Mouse (Mus musculus): ENCODE results near the gene Tmsb4x.

Gene Tmsb4x

GRCm38 (mm10) chrX:167182411-167182810 is 26.7 kb downstream of the Tmsb4x start:
- DNase-seq (ENCODE audit: low read depth, low spot score), result no peak

DNA sequence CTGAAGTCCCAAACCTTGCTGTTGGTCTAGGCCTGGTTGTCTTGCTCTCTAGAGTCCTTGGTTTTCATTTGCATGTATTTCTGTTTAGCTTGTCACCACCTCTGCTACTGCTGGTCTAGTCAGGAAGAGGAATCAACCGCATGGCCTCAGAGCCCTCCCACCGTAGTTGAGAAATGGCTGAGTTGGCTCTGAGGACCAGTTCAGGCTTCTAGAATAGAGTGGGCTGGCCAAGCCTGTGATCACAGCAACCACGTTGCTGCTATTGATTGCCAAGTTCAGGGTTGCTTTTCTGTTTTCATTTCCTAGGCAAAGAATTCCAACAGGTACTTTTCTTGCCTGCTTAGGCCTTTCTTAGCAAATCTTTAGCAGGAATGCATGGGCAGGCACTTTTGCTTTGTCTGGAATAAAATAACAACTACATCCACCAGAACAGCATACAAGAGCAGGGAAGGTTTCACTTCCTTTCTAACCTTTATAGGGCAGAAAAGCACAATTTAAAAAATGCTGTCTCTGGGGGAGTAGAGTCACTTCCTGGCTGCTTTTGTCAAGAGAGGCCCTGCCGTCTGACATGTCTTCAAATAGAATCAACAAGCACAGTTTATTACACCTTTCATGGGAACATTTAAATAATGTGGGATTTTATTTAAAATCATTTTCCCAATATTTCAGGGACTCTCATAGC is 29.0 kb downstream of the Tmsb4x start:
- DNase-seq (ENCODE audit: low read depth, low spot score), result no peak

DNA sequence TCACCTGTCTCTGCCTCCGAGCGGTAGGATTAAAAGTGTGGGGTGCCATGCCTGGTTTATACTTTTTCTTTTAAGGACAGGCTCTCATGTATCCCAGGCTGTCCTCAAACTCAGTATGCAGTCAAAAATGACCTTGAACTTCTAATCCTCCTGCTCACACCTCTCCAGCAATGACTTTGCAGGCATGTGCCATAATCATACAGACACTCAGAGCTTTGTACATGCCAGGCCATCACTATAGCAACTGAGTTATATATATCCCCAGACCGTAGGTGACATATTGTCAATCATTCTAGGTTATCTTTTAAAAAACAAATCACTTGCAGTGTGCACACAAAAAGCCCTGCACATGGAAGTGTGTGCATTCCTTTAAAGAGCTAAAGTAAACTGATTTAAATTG is 29.6 kb downstream of the Tmsb4x start:
- DNase-seq (ENCODE audit: low read depth, low spot score), result no peak

GRCm38 (mm10) chrX:167175319-167175718 is 33.8 kb downstream of the Tmsb4x start:
- DNase-seq (ENCODE audit: low read depth, low spot score), result no peak

DNA sequence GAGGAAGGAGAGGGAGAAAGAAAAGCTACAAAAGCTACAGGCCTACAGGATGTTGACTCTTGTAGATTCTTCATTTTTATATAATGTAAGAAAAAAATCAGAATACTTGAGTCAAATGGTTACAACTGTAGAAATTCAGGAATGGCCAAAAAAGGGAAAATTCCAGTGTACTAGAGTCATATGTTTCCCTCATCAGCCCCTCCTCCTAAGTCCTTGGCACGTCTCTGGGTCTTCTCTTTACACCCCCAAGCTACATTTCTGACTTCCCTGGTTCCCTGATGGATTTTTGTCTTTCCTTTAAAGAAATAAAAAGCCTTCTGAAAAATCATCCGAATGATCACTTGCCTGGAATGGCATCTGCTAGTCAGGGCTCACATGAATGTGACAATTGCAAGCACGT is 34.8 kb downstream of the Tmsb4x start:
- no peak for DNase-seq (ENCODE audit: low read depth, low spot score)

GRCm38 (mm10) chrX:167172256-167172655 is 36.9 kb downstream of the Tmsb4x start:
- DNase-seq (ENCODE audit: low read depth, low spot score), result no peak

- no peak for DNase-seq (ENCODE audit: low read depth, low spot score)
Measured at GRCm38 (mm10) chrX:167171281-167171680, 37.8 kb downstream of the Tmsb4x start.

- no peak for DNase-seq (ENCODE audit: low read depth, low spot score)
Measured at GRCm38 (mm10) chrX:167167282-167167681, 41.8 kb downstream of the Tmsb4x start.

- no peak for DNase-seq (ENCODE audit: low read depth, low spot score)
Measured at GRCm38 (mm10) chrX:167166051-167166450, 43.1 kb downstream of the Tmsb4x start.

DNA sequence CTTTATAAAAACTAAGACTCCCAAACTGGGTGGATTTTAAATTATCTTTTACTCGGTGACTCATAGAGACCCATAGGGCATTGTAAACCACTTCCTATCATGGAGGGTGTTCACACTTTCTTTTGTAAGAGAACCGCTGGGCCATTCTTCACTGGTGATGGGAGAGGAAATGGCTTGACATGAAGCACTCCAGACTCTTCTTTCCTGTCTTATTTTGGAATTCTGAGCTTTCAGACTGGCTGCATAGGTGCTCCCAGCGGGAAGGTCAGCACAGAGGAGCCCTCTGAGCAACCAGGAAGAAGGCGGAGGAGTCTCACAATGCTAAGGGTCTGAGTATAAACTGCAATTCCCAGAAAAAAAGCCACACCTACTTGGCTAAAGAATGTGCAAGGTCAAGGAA is 51.4 kb downstream of the Tmsb4x start:
- DNase-seq (ENCODE audit: low read depth, low spot score), result no peak

Data from mesoderm, embryonic 11.5 days (tissue).